Mouse (Mus musculus) heart, adult 2 months (tissue): ENCODE measurements around the gene Rab4b. TPM values are rescaled to one million over a fixed set of nuclear protein-coding genes. Genes with fewer than 3 reads are reported as not detected.

Source experiments
- DNase-seq, 2 experiments: peaks; one replicate each; pipeline ENCODE4 v3.0.0; 2021
- H3K27ac ChIP-seq: fragments of 200-600 bp; 2 replicates; pipeline ENCODE4 v1.8.1; 2022
- H3K27me3 ChIP-seq: fragments of 200-500 bp; 2 replicates; pipeline ENCODE4 v1.6.1; 2012; ENCODE audit warnings: mild to moderate bottlenecking, low read length, inconsistent platforms, mixed read lengths; ENCODE audit not compliant: control insufficient read depth, insufficient read depth
- H3K36me3 ChIP-seq: fragments of 200-500 bp; 2 replicates; pipeline ENCODE4 v1.6.1; 2012; ENCODE audit warnings: low read length, inconsistent platforms; ENCODE audit not compliant: control insufficient read depth, insufficient read depth
- H3K4me1 ChIP-seq: fragments of 200-500 bp; 2 replicates; pipeline ENCODE4 v1.6.1; 2011; ENCODE audit warnings: low read length; ENCODE audit not compliant: control insufficient read depth, insufficient read depth
- H3K4me3 ChIP-seq: fragments of 200-600 bp; 2 replicates; pipeline ENCODE4 v1.8.1; 2022
- H3K79me2 ChIP-seq: fragments of 200-500 bp; replicated peaks from 2 replicates; pipeline ENCODE4 v1.6.1; 2012; ENCODE audit warnings: mild to moderate bottlenecking, inconsistent platforms, low read length, moderate library complexity, mixed read lengths; ENCODE audit not compliant: control insufficient read depth, insufficient read depth
- H3K9ac ChIP-seq: fragments of 200-500 bp; 2 replicates; pipeline ENCODE4 v1.6.1; 2012; ENCODE audit warnings: low read depth, mild to moderate bottlenecking, control low read depth, inconsistent platforms, low read length, mixed read lengths
- CTCF ChIP-seq: fragments of 200-600 bp; IDR thresholded peaks from 2 replicates; pipeline ENCODE4 v1.8.1; 2022; ENCODE audit warnings: antibody characterized with exemption, mild to moderate bottlenecking, moderate library complexity
- EP300 ChIP-seq: fragments of 200-500 bp; IDR thresholded peaks from 2 replicates; pipeline ENCODE4 v1.6.1; 2011; ENCODE audit warnings: low read depth, low read length, control low read depth; ENCODE audit not compliant: insufficient read depth
- POLR2A ChIP-seq: fragments of 200-500 bp; IDR thresholded peaks from 2 replicates; pipeline ENCODE4 v1.6.1; 2011; ENCODE audit warnings: mild to moderate bottlenecking, low read depth, low read length, control low read depth; ENCODE audit not compliant: insufficient read depth
- WGBS: fragments of 180-500 bp; shearing (Covaris S2); methylation state at CpG from one replicate; pipeline ENCODE4 v1.1.7; 2018; 5-methylcytosine and 5-hydroxymethylcytosine counted together
- intact Hi-C: fragments of 180-260 bp; cut with DNase I; formaldehyde crosslinking; loops from one replicate; pipeline ENCODE4 v1.15.1; 2025
- polyA plus RNA-seq: library from polyadenylated mRNA; depleted of rRNA; stranded (reverse); fragments of >200 nt; gene quantifications from 2 replicates; pipeline ENCODE4 v1.2.3, GENCODE M21; 2012
- total RNA-seq, 2 experiments: library from RNA; stranded (reverse); gene quantifications; 2 replicates each; pipeline ENCODE4 v1.2.3; 2021

Gene Rab4b
- total and polyA plus RNA-seq, 3 experiments = 11.0 to 23.1 (median 11.0) TPM

DNA sequence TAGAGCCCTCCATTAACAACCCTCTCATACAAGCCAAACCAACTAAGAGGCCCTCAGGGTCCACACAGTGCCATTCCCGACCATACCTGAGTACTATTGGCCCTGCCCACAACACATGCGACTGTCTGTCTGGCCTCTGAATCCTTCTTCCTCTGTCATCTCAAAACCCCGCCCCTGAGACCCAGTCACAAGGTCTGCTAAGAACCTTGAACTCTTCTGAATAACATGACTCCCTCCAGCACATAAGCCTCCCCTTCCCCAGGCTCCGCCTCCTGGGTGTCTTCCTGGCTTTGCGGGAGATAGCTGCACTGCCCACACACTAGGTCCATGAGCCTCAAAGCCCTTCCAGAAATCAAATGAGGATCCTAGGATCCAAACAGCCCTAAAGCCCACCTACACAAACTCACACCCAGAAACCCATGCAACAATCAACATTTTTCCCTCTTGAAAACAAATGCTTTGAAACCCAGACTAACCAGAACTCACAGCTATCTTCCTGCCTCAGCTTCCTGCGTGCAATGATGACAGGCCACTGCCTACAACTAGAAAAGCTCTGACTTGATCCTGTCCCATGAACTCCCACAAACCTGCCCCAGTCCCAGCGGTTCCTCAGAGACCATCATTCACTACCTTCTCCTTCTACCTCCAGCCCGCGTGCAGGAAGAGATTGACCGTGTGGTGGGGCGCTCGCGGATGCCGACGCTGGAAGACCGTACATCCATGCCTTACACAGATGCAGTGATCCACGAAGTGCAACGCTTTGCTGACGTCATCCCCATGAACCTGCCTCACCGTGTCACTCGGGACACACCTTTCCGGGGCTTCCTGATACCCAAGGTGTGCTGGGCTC lies 48.0 kb downstream of the Rab4b start:
- intact Hi-C loops = loop anchor here (5.0 kb wide), 1 partner anchor 557 kb away; the partner anchor contains the start of gene Zfp607b

DNA sequence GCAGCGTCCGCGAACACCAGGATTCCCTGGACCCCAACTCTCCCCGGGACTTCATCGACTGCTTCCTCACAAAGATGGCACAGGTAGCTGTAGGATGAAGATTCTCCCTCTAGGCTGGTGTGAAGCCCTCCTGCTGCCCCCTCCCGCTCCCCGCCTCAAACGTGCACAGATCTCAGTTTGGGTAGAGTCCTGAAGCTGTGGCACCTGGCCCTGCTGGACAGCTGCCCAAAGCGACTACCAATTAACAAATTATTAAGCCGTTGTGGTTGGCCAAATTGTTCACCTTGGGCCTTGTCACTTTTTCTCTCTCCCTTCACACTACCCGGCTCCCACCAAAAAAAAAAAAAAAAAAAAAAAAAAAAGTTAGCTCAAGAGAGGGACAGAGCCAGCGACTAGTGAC lies 48.9 kb downstream of the Rab4b start:
- TF ChIP-seq POLR2A (no peak), EP300 (no peak), CTCF (no peak)
- Histone ChIP-seq H3K4me1 (no peaks in the 10 kb centered on the region), H3K9ac (no peak overlapping the region), H3K4me3 (no peak overlapping the region), H3K36me3 (no peaks in the 10 kb centered on the region), H3K27me3 (no peaks in the 10 kb centered on the region), H3K27ac (no peak overlapping the region), H3K79me2 (no peaks in the 10 kb centered on the region)
- intact Hi-C loops = loop anchor here (5.0 to 10.0 kb wide), 2 partner anchors 355 to 557 kb away; partner anchors contain the start of gene Zfp607b
- no peak for DNase-seq
- WGBS = 83% methylated on average over 12 of the region's 12 CpGs

More for the DNA sequence above, 48.0 kb downstream of the Rab4b start:
- no peak for DNase-seq
- 83% methylated on average over 22 of the region's 22 CpGs for WGBS
- no peak overlapping the region for H3K27ac ChIP-seq
- no peaks in the 10 kb centered on the region for H3K4me1 ChIP-seq
- TF ChIP-seq POLR2A (no peak), EP300 (no peak), CTCF (no peak)
- no peaks in the 10 kb centered on the region for H3K27me3 ChIP-seq
- no peak overlapping the region for H3K4me3 ChIP-seq
- no peaks in the 10 kb centered on the region for H3K36me3 ChIP-seq
- no peak overlapping the region for H3K9ac ChIP-seq
- no peaks in the 10 kb centered on the region for H3K79me2 ChIP-seq

- Histone ChIP-seq H3K4me3 (no peak overlapping the region), H3K27ac (no peak overlapping the region), H3K9ac (no peak overlapping the region), H3K36me3 (no peaks in the 10 kb centered on the region), H3K79me2 (no peaks in the 10 kb centered on the region), H3K27me3 (no peaks in the 10 kb centered on the region), H3K4me1 (no peaks in the 10 kb centered on the region)
- intact Hi-C loops = loop anchor here (10.0 kb wide), 1 partner anchor 354 kb away; no protein-coding TSS in a partner anchor
- 54% methylated on average over 13 of the region's 13 CpGs for WGBS
- DNase-seq = no peak
- TF ChIP-seq POLR2A (no peak), EP300 (no peak), CTCF (no peak)
These were observed 49.8 kb downstream of the Rab4b start for GRCm38 (mm10) chr7:27128946-27129345.

GRCm38 (mm10) chr7:27128162-27128561 lies 50.5 kb downstream of the Rab4b start:
- TF ChIP-seq CTCF = peak; percentile 62
- no peak for TF ChIP-seq EP300
- no peak for TF ChIP-seq POLR2A
- WGBS = 48% methylated on average over 3 of the region's 3 CpGs
- no peaks in the 10 kb centered on the region for H3K4me1 ChIP-seq
- H3K27ac ChIP-seq = no peak overlapping the region
- H3K36me3 ChIP-seq = no peaks in the 10 kb centered on the region
- H3K79me2 ChIP-seq = no peaks in the 10 kb centered on the region
- intact Hi-C loops = loop anchor here (10.0 kb wide), 1 partner anchor 353 kb away; no protein-coding TSS in a partner anchor
- no peak overlapping the region for H3K9ac ChIP-seq
- peak in 1 of 2 experiments; percentile 13 for DNase-seq
- no peaks in the 10 kb centered on the region for H3K27me3 ChIP-seq
- H3K4me3 ChIP-seq = no peak overlapping the region

DNA sequence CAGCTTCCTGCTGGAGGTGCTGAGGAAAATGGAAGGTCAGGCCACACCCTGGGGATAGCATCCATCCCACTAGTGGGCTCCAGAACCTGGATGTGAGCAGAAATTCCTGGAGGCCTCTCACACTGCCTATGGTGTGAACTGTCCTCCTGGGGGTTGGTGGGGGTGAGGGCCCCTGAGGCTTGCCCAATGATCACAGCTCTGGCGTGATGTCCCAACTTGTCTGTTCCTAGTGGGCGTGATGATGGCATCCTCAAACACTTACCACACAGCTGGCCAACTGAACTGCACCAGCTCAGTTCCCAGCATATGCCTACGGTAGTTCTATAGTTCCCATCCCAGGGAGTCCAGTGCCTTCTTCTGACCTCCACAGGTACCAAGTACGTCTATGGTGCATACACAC lies 53.7 kb downstream of the Rab4b start:
- no peaks in the 10 kb centered on the region for H3K4me1 ChIP-seq
- H3K9ac ChIP-seq = no peak overlapping the region
- H3K27me3 ChIP-seq = no peaks in the 10 kb centered on the region
- WGBS = 71% methylated on average over 4 of the region's 4 CpGs
- intact Hi-C loops = loop anchor here (10.0 kb wide), 1 partner anchor 350 kb away; no protein-coding TSS in a partner anchor
- H3K4me3 ChIP-seq = no peak overlapping the region
- no peaks in the 10 kb centered on the region for H3K36me3 ChIP-seq
- no peak overlapping the region for H3K27ac ChIP-seq
- TF ChIP-seq CTCF (no peak), EP300 (no peak), POLR2A (no peak)
- DNase-seq = no peak
- H3K79me2 ChIP-seq = no peaks in the 10 kb centered on the region
